Mouse (Mus musculus) mouse embryonic stem cell (cell line): ENCODE measurements around the gene Dot1l.

Source experiments
- in situ Hi-C, 2 experiments: fragments of 300-500 bp; cut with MboI; formaldehyde crosslinking; loops; 1 replicate in 1 of 2; 3 replicates in 1 of 2; pipeline ENCODE4 v1.14.3; 2019 to 2020; ENCODE audit warnings: low sequenced_read_pairs in 2 of 2, low pct_unique_long_range_greater_than_20kb in 1 of 2, mixed read lengths in 1 of 2; ENCODE audit not compliant: unreplicated experiment in 1 of 2

The Dot1l gene

GRCm38 (mm10) chr10:80838346-80838912 is 83.4 kb downstream of the Dot1l start:
- in situ Hi-C loops = no loop called here

- in situ Hi-C loops = no loop called here
These were observed 84.8 kb downstream of the Dot1l start for GRCm38 (mm10) chr10:80839848-80840247.

DNA sequence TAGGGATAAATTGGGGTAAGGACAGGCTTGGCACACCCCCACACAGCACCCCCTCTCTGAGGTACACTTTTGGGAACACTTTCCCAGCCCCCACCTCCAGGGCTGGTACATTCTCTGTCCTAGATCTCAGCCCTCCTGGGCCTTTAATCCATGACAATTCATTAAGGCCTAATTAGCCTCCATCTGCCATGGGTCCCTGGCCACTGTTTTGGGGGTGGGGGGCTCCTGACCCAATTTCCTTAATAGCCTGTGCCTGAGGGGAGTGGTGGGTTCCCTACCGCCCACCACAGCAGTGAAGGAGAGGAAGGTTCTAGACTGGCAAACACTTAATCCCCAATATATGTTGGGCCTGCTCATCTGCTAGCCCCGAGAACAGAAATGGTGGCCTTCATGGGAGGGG is 86.7 kb downstream of the Dot1l start:
- in situ Hi-C loops = no loop called here

DNA sequence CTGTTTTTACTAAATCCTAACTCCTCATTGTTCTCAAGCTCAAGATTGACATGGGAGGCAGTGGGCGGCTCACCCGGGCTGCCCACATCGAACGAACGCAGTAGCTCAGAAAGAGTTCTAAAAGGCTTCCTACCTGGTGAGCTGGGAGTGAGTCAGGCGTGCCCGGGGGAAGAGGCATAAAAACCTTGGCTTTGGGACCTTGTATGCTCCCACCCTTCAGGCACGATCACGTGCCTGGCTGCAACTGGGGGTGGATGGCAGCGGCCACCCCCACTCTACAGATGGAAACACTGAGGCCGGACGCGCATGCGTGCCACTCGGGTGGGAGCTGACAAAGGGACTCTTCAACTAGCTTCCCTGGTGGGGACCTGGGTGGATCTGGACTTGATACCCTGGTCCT is 87.3 kb downstream of the Dot1l start:
- in situ Hi-C loops = no loop called here

GRCm38 (mm10) chr10:80843087-80843930 is 88.3 kb downstream of the Dot1l start:
- in situ Hi-C loops = no loop called here

DNA sequence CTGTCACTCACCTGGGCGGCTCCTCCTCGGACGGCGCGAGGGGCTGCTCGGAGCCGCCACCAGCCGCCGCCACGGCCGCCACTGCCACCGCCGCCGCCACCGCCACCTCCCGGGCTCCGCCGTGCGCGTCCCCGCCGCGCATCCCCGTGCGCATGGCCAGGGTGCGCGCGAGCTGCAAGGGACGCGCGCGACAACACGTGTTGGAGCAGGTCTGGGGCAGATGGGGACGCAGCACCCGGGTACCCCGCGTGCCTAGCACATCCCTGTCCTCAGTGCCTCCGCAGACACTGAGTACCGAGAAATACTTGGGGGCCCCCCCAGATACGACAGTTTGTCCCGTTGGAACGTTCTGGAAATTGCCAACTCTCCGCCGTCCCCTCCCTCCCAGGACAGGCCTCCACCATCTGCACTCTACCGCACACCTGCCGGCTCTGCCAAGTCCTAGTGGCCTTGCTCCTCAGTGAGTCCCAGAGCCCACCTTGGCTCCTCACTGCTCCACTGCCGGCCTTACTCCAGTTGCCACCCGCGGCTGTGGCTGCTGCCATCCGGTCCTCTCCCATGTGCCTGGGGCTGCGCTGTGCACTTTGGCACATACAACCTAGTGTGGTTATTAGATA is 89.0 kb downstream of the Dot1l start, which contains the start of gene Lingo3:
Gene Lingo3, minus strand, starts transcription at position 109 of the 617 bp plus-strand sequence.
- in situ Hi-C loops = no loop called here
